Comparison of ENCODE assay signal across 12 mouse cellular contexts in genomic region chr8:110929066-110929465, GRCm38 (mm10). TPM values are rescaled to one million over a fixed set of nuclear protein-coding genes. Genes with fewer than 3 reads are reported as not detected.
DNase-seq lines count a peak whose midpoint lies in the region; ATAC-seq and TF ChIP-seq lines count a peak whose summit lies in the region.
"Had no signal": no experiment of that assay in that cellular context is flagged by ENCODE, and none has a peak within 500 bp of the region (broad histone marks: within the 10 kb centered on the region; RNA-seq: fewer than 3 reads in every experiment).

No protein-coding gene starts in this region.

- no peaks in the 10 kb centered on the region for H3K27me3 ChIP-seq in heart, embryonic 10.5 days (ENCODE audit: insufficient read depth, poor library complexity, severe bottlenecking)
- H3K27me3 ChIP-seq in C2C12 (ENCODE audit: control insufficient read depth, insufficient read depth, insufficient read length), result no peaks in the 10 kb centered on the region
- no peaks in the 10 kb centered on the region for H3K27me3 ChIP-seq in liver, embryonic 13.5 days
- no peaks in the 10 kb centered on the region for H3K27me3 ChIP-seq in hindbrain, embryonic 16.5 days (replicated peaks; ENCODE audit: control insufficient read depth, insufficient read depth, low read length)

- peak overlapping the region; percentile 74 for H3K4me2 ChIP-seq in liver, embryonic 13.5 days
- no peak overlapping the region for H3K4me2 ChIP-seq in hindbrain, embryonic 16.5 days (ENCODE audit: low read length)

- H3K79me3 ChIP-seq in C2C12 (ENCODE audit: low read depth), result peaks cover 13% of the 10 kb centered on the region

- H3K4me1 ChIP-seq in heart, embryonic 10.5 days, result peaks cover 54% of the 10 kb centered on the region
- peaks cover 100% of the 10 kb centered on the region for H3K4me1 ChIP-seq in liver, embryonic 13.5 days (replicated peaks)
- peaks cover 4% of the 10 kb centered on the region; the same call in 1 of the 2 replicates for H3K4me1 ChIP-seq in hindbrain, embryonic 16.5 days (ENCODE audit: control insufficient read depth, insufficient read depth, low read depth, low read length)

- ATAC-seq in liver, embryonic 13.5 days (ENCODE audit: low read depth), result peak; percentile 79
- no peak for ATAC-seq in hindbrain, embryonic 16.5 days

- 42% methylated on average over 5 of the region's 5 CpGs for WGBS in heart, embryonic 10.5 days
- 11% methylated on average over 5 of the region's 5 CpGs for WGBS in liver, embryonic 13.5 days (ENCODE audit: insufficient replicate concordance)
- 67% methylated on average over 5 of the region's 5 CpGs for WGBS in hindbrain, embryonic 16.5 days

- H3K4me3 ChIP-seq in heart, embryonic 10.5 days, result no peak overlapping the region
- no peak overlapping the region for H3K4me3 ChIP-seq in C2C12 (ENCODE audit: insufficient read depth, poor library complexity, severe bottlenecking)
- H3K4me3 ChIP-seq in liver, embryonic 13.5 days (replicated peaks), result peak overlapping the region; percentile 40
- no peak overlapping the region for H3K4me3 ChIP-seq in hindbrain, embryonic 16.5 days (ENCODE audit: low read length)
- H3K4me3 ChIP-seq: left cerebral cortex, adult 2 months; midbrain, embryonic 10.5 days had no signal

- peaks cover 4% of the 10 kb centered on the region; the same call in 1 of the 2 replicates for H3K36me3 ChIP-seq in heart, embryonic 10.5 days
- no peaks in the 10 kb centered on the region for H3K36me3 ChIP-seq in C2C12 (ENCODE audit: control insufficient read depth, insufficient read depth)
- H3K36me3 ChIP-seq in liver, embryonic 13.5 days, result peaks cover 21% of the 10 kb centered on the region
- no peaks in the 10 kb centered on the region for H3K36me3 ChIP-seq in hindbrain, embryonic 16.5 days (ENCODE audit: control insufficient read depth, insufficient read depth, low read length)

- no peak overlapping the region for H3ac ChIP-seq in C2C12 (ENCODE audit: control insufficient read depth, insufficient read length, low read depth)

- H3K9ac ChIP-seq in liver, embryonic 13.5 days, result peak overlapping the region; percentile 65
- no peak overlapping the region for H3K9ac ChIP-seq in hindbrain, embryonic 16.5 days (ENCODE audit: low read depth, low read length)

- H3K79me2 ChIP-seq in C2C12 (ENCODE audit: control insufficient read depth, insufficient read depth), result peaks cover 86% of the 10 kb centered on the region

- intact Hi-C loops in gastrocnemius, postnatal 36 days (cut with DNase I), result no loop called here
- intact Hi-C loops in gastrocnemius, postnatal 14 days (cut with DNase I; ENCODE audit: low total_unique reads), result no loop called here

- TF ChIP-seq CTCF in C2C12 (IDR thresholded peaks at IDR 0.05; ENCODE audit: control insufficient read depth, insufficient read depth, insufficient read length), result no peak

- no peak for DNase-seq in heart, embryonic 10.5 days (ENCODE audit: low spot score)
- DNase-seq in heart, adult 11 months, result no peak
- DNase-seq in c-Kit-positive CD71-positive TER-119-positive erythroid progenitor cells, embryonic 14.5 days (ENCODE audit: low spot score), result peak; percentile 83
- peak; percentile 81 for DNase-seq in liver, embryonic 13.5 days
- DNase-seq in gastrocnemius, postnatal 36 days, result no peak
- DNase-seq in gastrocnemius, postnatal 14 days, result no peak
- DNase-seq: gastrocnemius, postnatal 25 days; kidney, postnatal 14 days had no signal

- no peaks in the 10 kb centered on the region for H3K9me3 ChIP-seq in heart, embryonic 10.5 days
- H3K9me3 ChIP-seq in liver, embryonic 13.5 days (replicated peaks), result no peaks in the 10 kb centered on the region
- no peaks in the 10 kb centered on the region for H3K9me3 ChIP-seq in hindbrain, embryonic 16.5 days (ENCODE audit: control insufficient read depth, low read length)
- H3K9me3 ChIP-seq: midbrain, embryonic 10.5 days had no signal

- peak overlapping the region; percentile 31; the same call in 1 of the 2 replicates for H3K27ac ChIP-seq in heart, embryonic 10.5 days
- peak overlapping the region; percentile 96 for H3K27ac ChIP-seq in liver, embryonic 13.5 days
- no peak overlapping the region for H3K27ac ChIP-seq in hindbrain, embryonic 16.5 days (ENCODE audit: low read depth, low read length)
- H3K27ac ChIP-seq: left cerebral cortex, adult 2 months; midbrain, embryonic 10.5 days had no signal

TF ChIP-seq in C2C12, 6 proteins besides CTCF, POLR2A, EP300 and RAD21:
- TF ChIP-seq CEBPB (IDR thresholded peaks at IDR 0.05; ENCODE audit: low read depth) (no peak), MYOD1 (IDR thresholded peaks at IDR 0.05; ENCODE audit: control insufficient read depth, insufficient read length, low read depth) (peak; percentile 32)

RNA-seq across cellular contexts. Expression of gene St3gal2, which starts 9.3 kb away (rescaled TPM):
- 23.2 and 30.2 TPM in 2 replicates for polyA plus RNA-seq in heart, embryonic 10.5 days (2016; fragmentation: Nextera tagmentation; extraction: Ambion mirVana)
- polyA plus RNA-seq in C2C12 (2012; fragmentation: generic; extraction: Trizol), result 23.3 TPM
- polyA plus RNA-seq in liver, embryonic 13.5 days (2015; fragmentation: Nextera tagmentation; extraction: Ambion mirVana), result 21.0 and 25.2 TPM in 2 replicates
- 10 to 100 TPM; 47.1 to 48.8 TPM for total RNA-seq in gastrocnemius, postnatal 36 days (2021)
- 10 to 100 TPM; 32.0 to 35.6 TPM for total RNA-seq in gastrocnemius, postnatal 14 days (2021)
- 23.5 and 26.5 TPM in 2 replicates for polyA plus RNA-seq in hindbrain, embryonic 16.5 days (2015; fragmentation: Nextera tagmentation; extraction: Ambion mirVana)

RNA-seq across cellular contexts. Expression of gene Fuk, which starts 26.8 kb away (rescaled TPM):
- 10.4 and 11.2 TPM in 2 replicates for polyA plus RNA-seq in heart, embryonic 10.5 days (2016; fragmentation: Nextera tagmentation; extraction: Ambion mirVana)
- polyA plus RNA-seq in C2C12 (2012; fragmentation: generic; extraction: Trizol), result 6.4 TPM
- polyA plus RNA-seq in liver, embryonic 13.5 days (2015; fragmentation: Nextera tagmentation; extraction: Ambion mirVana), result 2.8 and 3.0 TPM in 2 replicates
- total RNA-seq in gastrocnemius, postnatal 36 days (2021), result 1 to 10 TPM; 3.2 to 3.8 TPM
- 1 to 10 TPM; 3.3 to 4.1 TPM for total RNA-seq in gastrocnemius, postnatal 14 days (2021)
- 7.2 and 8.1 TPM in 2 replicates for polyA plus RNA-seq in hindbrain, embryonic 16.5 days (2015; fragmentation: Nextera tagmentation; extraction: Ambion mirVana)

Comparison
In these comparisons a context has a peak if more than half of its experiments do, and no peak if none do; other contexts are left out.
1. DNase-seq: peak in c-Kit-positive CD71-positive TER-119-positive erythroid progenitor cells, embryonic 14.5 days (single experiment) and liver, embryonic 13.5 days (single experiment); none in heart, embryonic 10.5 days (single experiment), heart, adult 11 months (single experiment), gastrocnemius, postnatal 36 days (0 of 2) and gastrocnemius, postnatal 14 days (single experiment).